8 mouse cellular contexts compared by ENCODE assay signal in the genomic region with DNA sequence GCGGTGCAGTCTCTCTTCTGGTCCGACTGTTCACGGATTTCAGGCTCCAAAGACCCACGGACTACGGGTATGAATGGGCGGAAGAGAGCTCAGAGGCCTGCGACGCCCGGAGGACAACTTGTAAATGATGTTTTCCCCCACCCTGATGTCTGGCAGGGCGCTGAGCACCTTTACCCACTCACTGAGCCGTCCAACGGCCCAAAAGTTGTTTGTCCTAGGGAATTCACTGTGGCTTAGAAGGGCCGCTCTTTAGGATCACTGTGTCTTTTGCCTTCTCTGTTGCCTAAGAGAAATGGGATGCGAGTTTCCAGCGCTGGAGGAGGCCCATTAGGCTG.
DNase-seq lines count a peak whose midpoint lies in the region; ATAC-seq and TF ChIP-seq lines count a peak whose summit lies in the region.

No protein-coding gene starts in this region.

- H3K27me3 ChIP-seq in hindbrain, embryonic 12.5 days, result peaks cover 4% of the 10 kb centered on the region; the same call in 1 of the 2 replicates
- 0 out of 2 replicates have a peak, but pooled peaks cover 5% of the 10 kb centered on the region for H3K27me3 ChIP-seq in midbrain, embryonic 10.5 days (ENCODE audit: low read depth, poor library complexity, severe bottlenecking)

- peak overlapping the region; percentile 34 to 39 for H3K4me3 ChIP-seq in ES-E14 (ENCODE audit: insufficient read depth in 1 of 2, low read depth in 1 of 2, low read length in 2 of 2, poor library complexity in 1 of 2, severe bottlenecking in 1 of 2)
- peak overlapping the region; percentile 23 for H3K4me3 ChIP-seq in hindbrain, embryonic 12.5 days
- H3K4me3 ChIP-seq in midbrain, embryonic 10.5 days, result peak overlapping the region; percentile 51

- H3K4me2 ChIP-seq in hindbrain, embryonic 12.5 days (replicated peaks), result peak overlapping the region; percentile 57

- peak; percentile 29; the same call in 1 of the 2 replicates for ATAC-seq in hindbrain, embryonic 12.5 days (ENCODE audit: low FRiP score)

- H3K27ac ChIP-seq in ES-E14 (ENCODE audit: insufficient read depth, low read depth, low read length, poor library complexity, severe bottlenecking), result no peak overlapping the region
- peak overlapping the region; percentile 24 for H3K27ac ChIP-seq in hindbrain, embryonic 12.5 days
- peak overlapping the region; percentile 81 for H3K27ac ChIP-seq in midbrain, embryonic 10.5 days (replicated peaks)

- peak; percentile 75 for DNase-seq in heart, adult 11 months
- DNase-seq in heart, postnatal 25 days (ENCODE audit: low spot score), result no peak
- no peak for DNase-seq in ES-E14 (ENCODE audit: low read depth, low spot score)
- no peak for DNase-seq in midbrain, embryonic 10.5 days (ENCODE audit: low spot score)
- no peak for DNase-seq in gastrocnemius, postnatal 36 days
- no peak for DNase-seq in thymus, postnatal 25 days
- DNase-seq in thymus, postnatal 4 days, result no peak

- peaks cover 4 to 8% of the 10 kb centered on the region in 2 experiments; a peak in 2 of 4 replicates for H3K4me1 ChIP-seq in ES-E14 (ENCODE audit: control insufficient read depth in 2 of 2, insufficient read depth in 2 of 2, low read length in 2 of 2, poor library complexity in 1 of 2)
- peaks cover 17% of the 10 kb centered on the region for H3K4me1 ChIP-seq in hindbrain, embryonic 12.5 days
- peaks cover 22% of the 10 kb centered on the region for H3K4me1 ChIP-seq in midbrain, embryonic 10.5 days

- peak overlapping the region; percentile 49; the same call in 1 of the 2 replicates for H3K9ac ChIP-seq in ES-E14 (ENCODE audit: insufficient read depth, low read depth, low read length, poor library complexity, severe bottlenecking)
- H3K9ac ChIP-seq in hindbrain, embryonic 12.5 days, result peak overlapping the region; percentile 10

- WGBS in hindbrain, embryonic 12.5 days, result 24% methylated on average over 15 of the region's 15 CpGs
- WGBS in midbrain, embryonic 10.5 days, result 19% methylated on average over 15 of the region's 15 CpGs

- in situ Hi-C loops in ES-E14 (cut with MboI; ENCODE audit: low sequenced_read_pairs in 2 of 2, unreplicated experiment in 2 of 2), result loop anchor here (10.0 to 25.0 kb wide), 3 partner anchors 261 to 543 kb away; no protein-coding TSS in a partner anchor

- no peaks in the 10 kb centered on the region for H3K9me3 ChIP-seq in ES-E14 (ENCODE audit: control insufficient read depth, insufficient read depth, low read depth, low read length)
- H3K9me3 ChIP-seq in hindbrain, embryonic 12.5 days (replicated peaks), result peaks cover 11% of the 10 kb centered on the region
- no peaks in the 10 kb centered on the region; the same call in 1 of the 2 replicates for H3K9me3 ChIP-seq in midbrain, embryonic 10.5 days (replicated peaks)

- no peaks in the 10 kb centered on the region for H3K36me3 ChIP-seq in ES-E14 (ENCODE audit: control insufficient read depth, insufficient read depth, low read length, poor library complexity, severe bottlenecking)
- no peaks in the 10 kb centered on the region for H3K36me3 ChIP-seq in hindbrain, embryonic 12.5 days
- no peaks in the 10 kb centered on the region for H3K36me3 ChIP-seq in midbrain, embryonic 10.5 days

- intact Hi-C loops in heart, postnatal 25 days (cut with DNase I), result loop anchor here (5.0 to 10.0 kb wide), 2 partner anchors 191 to 263 kb away; no protein-coding TSS in a partner anchor
- intact Hi-C loops in gastrocnemius, postnatal 36 days (cut with DNase I), result loop anchor here (5.0 kb wide), 1 partner anchor 263 kb away; no protein-coding TSS in a partner anchor

TF ChIP-seq in ES-E14, 5 proteins besides CTCF, POLR2A, EP300 and RAD21:
- TF ChIP-seq MAFK (IDR thresholded peaks at IDR 0.05; ENCODE audit: insufficient read depth, low read depth, low read length) (no peak), CHD2 (IDR thresholded peaks at IDR 0.05; ENCODE audit: low read depth, low read length) (no peak), ZC3H11A (IDR thresholded peaks at IDR 0.05; ENCODE audit: borderline replicate concordance, low read depth, low read length) (no peak), ZNF384 (IDR thresholded peaks at IDR 0.05; ENCODE audit: low read depth, low read length) (no peak), HCFC1 (IDR thresholded peaks at IDR 0.05; ENCODE audit: borderline replicate concordance, insufficient read depth, low read length) (no peak)
